In genomic region chr11:64832453-64832852, GRCm38 (mm10) we compare ENCODE assay signal across 23 mouse cellular contexts.
DNase-seq lines count a peak whose midpoint lies in the region; ATAC-seq and TF ChIP-seq lines count a peak whose summit lies in the region.
"Had no signal": no experiment of that assay in that cellular context is flagged by ENCODE, and none has a peak within 500 bp of the region (broad histone marks: within the 10 kb centered on the region; RNA-seq: fewer than 3 reads in every experiment).

No protein-coding gene starts in this region.

- no peak overlapping the region for H3K4me3 ChIP-seq in forebrain, postnatal 0 days (ENCODE audit: low read depth, low read length)
- H3K4me3 ChIP-seq in forebrain, embryonic 11.5 days (ENCODE audit: low read depth, low read length), result no peak overlapping the region
- no peak overlapping the region for H3K4me3 ChIP-seq in midbrain, embryonic 14.5 days (replicated peaks; ENCODE audit: low read depth, low read length)
- H3K4me3 ChIP-seq in midbrain, embryonic 10.5 days, result no peak overlapping the region
- H3K4me3 ChIP-seq: embryonic facial prominence, embryonic 13.5 days; left cerebral cortex, adult 2 months; liver, embryonic 12.5 days; midbrain, embryonic 12.5 days; neural tube, embryonic 13.5 days had no signal

- H3K27me3 ChIP-seq in forebrain, postnatal 0 days (ENCODE audit: insufficient read depth, low read length), result no peaks in the 10 kb centered on the region; the same call in 1 of the 2 replicates
- H3K27me3 ChIP-seq in forebrain, embryonic 11.5 days (ENCODE audit: control insufficient read depth, insufficient read depth, low read length), result no peaks in the 10 kb centered on the region
- no peaks in the 10 kb centered on the region for H3K27me3 ChIP-seq in midbrain, embryonic 14.5 days (ENCODE audit: control insufficient read depth, insufficient read depth, low read length)
- H3K27me3 ChIP-seq in midbrain, embryonic 10.5 days (ENCODE audit: low read depth, poor library complexity, severe bottlenecking), result no peaks in the 10 kb centered on the region
- H3K27me3 ChIP-seq: embryonic facial prominence, embryonic 13.5 days; midbrain, embryonic 12.5 days had no signal

- H3K4me1 ChIP-seq in forebrain, postnatal 0 days (ENCODE audit: insufficient read depth), result 0 out of 2 replicates have a peak, but pooled peaks cover 4% of the 10 kb centered on the region
- H3K4me1 ChIP-seq in forebrain, embryonic 11.5 days (replicated peaks; ENCODE audit: control insufficient read depth, insufficient read depth, low read length), result peaks cover 2% of the 10 kb centered on the region; the same call in 1 of the 2 replicates
- no peaks in the 10 kb centered on the region for H3K4me1 ChIP-seq in midbrain, embryonic 14.5 days (ENCODE audit: control insufficient read depth, insufficient read depth, low read length)
- H3K4me1 ChIP-seq in midbrain, embryonic 10.5 days, result peaks cover 15% of the 10 kb centered on the region

- ATAC-seq in forebrain, postnatal 0 days, result 0 out of 2 replicates have a peak, but pooled peaks have one; percentile 25
- ATAC-seq in forebrain, embryonic 11.5 days (replicated peaks; ENCODE audit: low FRiP score), result no peak
- no peak for ATAC-seq in midbrain, embryonic 14.5 days (ENCODE audit: low FRiP score, low TSS enrichment)
- ATAC-seq in cerebellum, adult (ENCODE audit: insufficient number of reproducible peaks, low FRiP score, low TSS enrichment), result no peak
- ATAC-seq: liver, embryonic 12.5 days had no signal

- WGBS in forebrain, postnatal 0 days, result 58% methylated on average over 5 of the region's 5 CpGs
- WGBS in forebrain, embryonic 11.5 days, result 54% methylated on average over 5 of the region's 5 CpGs
- WGBS in midbrain, embryonic 14.5 days, result 51% methylated on average over 5 of the region's 5 CpGs
- 48% methylated on average over 5 of the region's 5 CpGs for WGBS in midbrain, embryonic 10.5 days

- no peaks in the 10 kb centered on the region for H3K9me3 ChIP-seq in forebrain, postnatal 0 days (ENCODE audit: low read length)
- H3K9me3 ChIP-seq in forebrain, embryonic 11.5 days (ENCODE audit: control insufficient read depth, low read length), result no peaks in the 10 kb centered on the region
- no peaks in the 10 kb centered on the region for H3K9me3 ChIP-seq in midbrain, embryonic 14.5 days (ENCODE audit: control insufficient read depth, low read length)
- no peaks in the 10 kb centered on the region for H3K9me3 ChIP-seq in midbrain, embryonic 10.5 days (replicated peaks)
- H3K9me3 ChIP-seq: embryonic facial prominence, embryonic 13.5 days; liver, embryonic 12.5 days; midbrain, embryonic 12.5 days; neural tube, embryonic 13.5 days had no signal

- H3K4me2 ChIP-seq in forebrain, postnatal 0 days (ENCODE audit: low read depth), result no peak overlapping the region
- no peak overlapping the region for H3K4me2 ChIP-seq in forebrain, embryonic 11.5 days (ENCODE audit: low read depth, low read length, severe bottlenecking)
- H3K4me2 ChIP-seq in midbrain, embryonic 14.5 days (ENCODE audit: low read length), result no peak overlapping the region
- H3K4me2 ChIP-seq: embryonic facial prominence, embryonic 13.5 days; liver, embryonic 12.5 days; lung, embryonic 14.5 days; midbrain, embryonic 12.5 days; neural tube, embryonic 13.5 days had no signal

- H3K9ac ChIP-seq in forebrain, postnatal 0 days, result no peak overlapping the region
- no peak overlapping the region for H3K9ac ChIP-seq in forebrain, embryonic 11.5 days (ENCODE audit: low read length)
- no peak overlapping the region for H3K9ac ChIP-seq in midbrain, embryonic 14.5 days (replicated peaks; ENCODE audit: low read length)
- H3K9ac ChIP-seq: embryonic facial prominence, embryonic 13.5 days; liver, embryonic 12.5 days; lung, embryonic 14.5 days; midbrain, embryonic 12.5 days; neural tube, embryonic 13.5 days had no signal

- TF ChIP-seq CTCF in forebrain, postnatal 0 days (IDR thresholded peaks at IDR 0.05; ENCODE audit: low read depth), result no peak

- no peak overlapping the region for H3K27ac ChIP-seq in forebrain, postnatal 0 days (ENCODE audit: low read depth, low read length)
- no peak overlapping the region for H3K27ac ChIP-seq in forebrain, embryonic 11.5 days (ENCODE audit: low read depth, low read length)
- no peak overlapping the region for H3K27ac ChIP-seq in midbrain, embryonic 14.5 days (replicated peaks; ENCODE audit: low read depth, low read length)
- no peak overlapping the region for H3K27ac ChIP-seq in midbrain, embryonic 10.5 days (replicated peaks)
- H3K27ac ChIP-seq: embryonic facial prominence, embryonic 13.5 days; left cerebral cortex, adult 2 months; liver, embryonic 12.5 days; midbrain, embryonic 12.5 days; neural tube, embryonic 13.5 days; stomach, postnatal 0 days had no signal

- peak; percentile 40 for DNase-seq in forebrain, postnatal 0 days
- DNase-seq in forebrain, embryonic 11.5 days (ENCODE audit: low spot score), result no peak
- peak; percentile 18 for DNase-seq in midbrain, embryonic 14.5 days
- no peak for DNase-seq in midbrain, embryonic 10.5 days (ENCODE audit: low spot score)
- peak; percentile 49 for DNase-seq in thymus, postnatal 0 days (ENCODE audit: low spot score)
- no peak for DNase-seq in layer of hippocampus, adult 8-10 months (ENCODE audit: low spot score in 2 of 2)
- DNase-seq: adrenal gland, adult 2 months; B cell, adult 2 months; cerebellum, adult 11 months; cerebellum, postnatal 14 days; gastrocnemius, postnatal 36 days; kidney, adult 2 months; kidney, postnatal 25 days; lung, embryonic 14.5 days; lung, postnatal 36 days; right cerebral cortex, adult 18-20 months had no signal

- H3K36me3 ChIP-seq in forebrain, postnatal 0 days (ENCODE audit: insufficient read depth), result no peaks in the 10 kb centered on the region
- H3K36me3 ChIP-seq in forebrain, embryonic 11.5 days (ENCODE audit: control insufficient read depth, insufficient read depth, low read length), result no peaks in the 10 kb centered on the region
- H3K36me3 ChIP-seq in midbrain, embryonic 14.5 days (ENCODE audit: control insufficient read depth, insufficient read depth, low read length), result no peaks in the 10 kb centered on the region
- no peaks in the 10 kb centered on the region for H3K36me3 ChIP-seq in midbrain, embryonic 10.5 days
- H3K36me3 ChIP-seq: embryonic facial prominence, embryonic 13.5 days; liver, embryonic 12.5 days; midbrain, embryonic 12.5 days; neural tube, embryonic 13.5 days had no signal

Comparison
In these comparisons a context has a peak if more than half of its experiments do, and no peak if none do; other contexts are left out.
1. DNase-seq: peak in forebrain, postnatal 0 days (single experiment), midbrain, embryonic 14.5 days (single experiment) and thymus, postnatal 0 days (single experiment); none in forebrain, embryonic 11.5 days (single experiment), midbrain, embryonic 10.5 days (single experiment) and layer of hippocampus, adult 8-10 months (0 of 2).